Mouse (Mus musculus): ENCODE results near the gene Melk. TPM values are rescaled to one million over a fixed set of nuclear protein-coding genes. Genes with fewer than 3 reads are reported as not detected.

Gene Melk
- polyA plus RNA-seq, 2 experiments = 22.8 to 29.9 TPM

DNA sequence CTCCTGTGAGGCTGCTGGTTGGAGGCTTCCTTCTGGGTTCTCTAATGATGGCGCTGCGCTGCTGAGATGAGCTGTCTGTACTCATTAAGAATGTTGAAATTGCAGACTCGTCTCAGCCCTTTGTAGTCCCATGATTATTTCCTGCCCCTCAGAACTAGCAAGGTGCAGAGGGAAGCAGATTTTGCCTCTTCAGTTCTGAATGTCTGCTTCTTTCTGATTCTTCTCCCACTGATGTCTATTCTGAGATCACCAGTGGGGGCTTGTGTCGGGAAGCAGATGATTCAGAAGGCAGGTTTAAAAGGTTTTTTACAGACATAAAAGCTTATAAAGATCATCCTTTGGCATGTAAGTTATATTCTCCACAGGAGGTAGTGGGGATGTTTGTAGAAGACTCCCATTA is 10.2 kb downstream of the Melk start:
- peaks cover 45% of the 10 kb centered on the region for H3K36me3 ChIP-seq (ENCODE audit: control insufficient read depth, insufficient read depth, low read length)
- no peak for DNase-seq (ENCODE audit: low spot score)
- no peak overlapping the region for H3K4me2 ChIP-seq (replicated peaks; ENCODE audit: low read depth, low read length, severe bottlenecking)
- no peak overlapping the region for H3K9ac ChIP-seq (ENCODE audit: low read depth, low read length, severe bottlenecking)
- no peak for TF ChIP-seq POLR2A (IDR thresholded peaks at IDR 0.05; ENCODE audit: borderline replicate concordance, extremely low read depth, insufficient read depth, insufficient read length)
- H3K4me3 ChIP-seq (replicated peaks; ENCODE audit: low read length) = no peak overlapping the region
- H3K27ac ChIP-seq (replicated peaks; ENCODE audit: low read depth, low read length) = no peak overlapping the region
- no peaks in the 10 kb centered on the region for H3K27me3 ChIP-seq (ENCODE audit: control insufficient read depth, insufficient read depth, low read length)
- no peak for ATAC-seq (ENCODE audit: low FRiP score, low read depth)
- H3K4me1 ChIP-seq (ENCODE audit: control insufficient read depth, insufficient read depth, low read length) = no peaks in the 10 kb centered on the region
- 81% methylated on average over 4 of the region's 4 CpGs for WGBS
- no peaks in the 10 kb centered on the region for H3K9me3 ChIP-seq (ENCODE audit: control insufficient read depth, low read length)

DNA sequence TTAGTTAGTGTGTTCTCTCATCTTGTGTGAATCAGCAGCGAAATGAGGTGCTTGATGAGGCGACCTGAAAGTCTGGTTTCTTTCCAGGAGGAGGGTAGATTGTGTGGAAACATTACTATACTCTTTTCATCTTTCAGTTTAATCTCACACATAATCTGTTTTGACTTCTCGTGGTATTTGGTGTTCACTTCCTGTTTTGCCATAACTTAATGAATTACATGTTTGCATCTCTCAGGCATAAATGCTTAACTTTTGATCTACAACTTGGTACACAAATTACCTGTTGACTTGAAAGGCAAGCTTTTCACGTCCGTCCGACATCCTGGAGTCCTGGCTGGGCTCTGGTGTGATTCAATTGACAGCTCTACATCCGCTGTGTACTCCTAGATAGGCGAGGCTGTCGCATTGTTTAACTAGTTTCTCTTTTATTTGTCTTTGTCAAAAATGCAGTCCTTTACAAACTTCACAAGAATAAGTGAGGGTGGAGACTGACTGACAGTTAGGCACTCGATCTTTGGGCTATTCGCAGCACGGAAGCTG is 15.7 kb downstream of the Melk start:
- no peak overlapping the region for H3K27ac ChIP-seq (replicated peaks; ENCODE audit: low read depth, low read length)
- no peaks in the 10 kb centered on the region for H3K4me1 ChIP-seq (ENCODE audit: control insufficient read depth, insufficient read depth, low read length)
- no peaks in the 10 kb centered on the region for H3K9me3 ChIP-seq (ENCODE audit: control insufficient read depth, low read length)
- peaks cover 26% of the 10 kb centered on the region for H3K36me3 ChIP-seq (ENCODE audit: control insufficient read depth, insufficient read depth, low read length)
- H3K27me3 ChIP-seq (ENCODE audit: control insufficient read depth, insufficient read depth, low read length) = no peaks in the 10 kb centered on the region
- WGBS = 81% methylated on average over 12 of the region's 12 CpGs
- TF ChIP-seq POLR2A (IDR thresholded peaks at IDR 0.05; ENCODE audit: borderline replicate concordance, extremely low read depth, insufficient read depth, insufficient read length) = no peak
- H3K4me3 ChIP-seq (replicated peaks; ENCODE audit: low read length) = no peak overlapping the region
- no peak overlapping the region for H3K4me2 ChIP-seq (replicated peaks; ENCODE audit: low read depth, low read length, severe bottlenecking)
- no peak overlapping the region for H3K9ac ChIP-seq (ENCODE audit: low read depth, low read length, severe bottlenecking)
- ATAC-seq (ENCODE audit: low FRiP score, low read depth) = no peak
- DNase-seq (ENCODE audit: low spot score) = no peak

DNA sequence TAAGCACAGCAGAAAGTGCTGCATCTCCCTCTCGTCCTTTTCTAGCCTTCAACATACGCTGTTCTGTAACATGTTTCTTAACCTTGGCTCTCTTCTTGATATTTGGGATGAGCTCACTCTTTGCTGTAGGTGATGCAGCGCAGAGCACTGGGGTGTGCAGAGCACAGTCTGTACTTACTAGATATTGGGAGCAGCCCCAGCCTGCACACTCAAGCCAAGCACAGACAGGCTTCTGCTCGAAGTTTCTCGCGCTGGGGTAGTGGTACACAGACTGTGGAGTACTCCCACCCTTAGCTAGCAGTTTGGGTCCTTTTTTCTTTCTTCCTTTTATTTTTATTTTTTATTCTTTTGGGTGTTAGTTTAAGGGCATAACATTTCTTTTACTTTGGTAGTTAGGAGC is 19.8 kb downstream of the Melk start:
- H3K36me3 ChIP-seq (ENCODE audit: control insufficient read depth, insufficient read depth, low read length) = peaks cover 27% of the 10 kb centered on the region
- 93% methylated on average over 6 of the region's 6 CpGs for WGBS
- DNase-seq (ENCODE audit: low spot score) (no peak), ATAC-seq (ENCODE audit: low FRiP score, low read depth) (no peak)
- no peak overlapping the region for H3K27ac ChIP-seq (replicated peaks; ENCODE audit: low read depth, low read length)
- no peaks in the 10 kb centered on the region for H3K4me1 ChIP-seq (ENCODE audit: control insufficient read depth, insufficient read depth, low read length)
- no peaks in the 10 kb centered on the region for H3K27me3 ChIP-seq (ENCODE audit: control insufficient read depth, insufficient read depth, low read length)
- H3K4me2 ChIP-seq (replicated peaks; ENCODE audit: low read depth, low read length, severe bottlenecking) = no peak overlapping the region
- no peak overlapping the region for H3K4me3 ChIP-seq (replicated peaks; ENCODE audit: low read length)
- H3K9me3 ChIP-seq (ENCODE audit: control insufficient read depth, low read length) = no peaks in the 10 kb centered on the region
- TF ChIP-seq POLR2A (IDR thresholded peaks at IDR 0.05; ENCODE audit: borderline replicate concordance, extremely low read depth, insufficient read depth, insufficient read length) = no peak
- no peak overlapping the region for H3K9ac ChIP-seq (ENCODE audit: low read depth, low read length, severe bottlenecking)

DNA sequence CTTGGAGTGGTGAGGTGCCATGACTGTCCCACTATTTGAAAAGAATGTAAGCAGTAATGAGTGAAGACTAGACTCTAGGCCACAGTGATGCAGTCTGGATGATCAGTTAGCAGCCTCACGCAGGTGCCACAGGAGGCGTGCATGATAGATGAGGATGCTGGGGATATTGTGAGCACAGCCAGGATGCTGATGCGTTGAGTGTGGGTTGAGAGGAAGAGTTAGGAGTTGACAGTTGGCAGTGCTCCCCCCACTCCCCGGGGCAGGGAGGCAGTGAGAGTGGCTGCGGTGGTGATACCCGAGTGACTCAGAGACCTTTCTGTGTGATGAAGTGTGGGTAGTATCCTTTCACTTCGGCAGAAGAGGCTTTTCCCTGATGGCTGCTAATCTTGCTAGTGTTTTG is 21.4 kb downstream of the Melk start:
- peaks cover 41% of the 10 kb centered on the region for H3K36me3 ChIP-seq (ENCODE audit: control insufficient read depth, insufficient read depth, low read length)
- WGBS = 85% methylated on average over 7 of the region's 7 CpGs
- no peak overlapping the region for H3K4me2 ChIP-seq (replicated peaks; ENCODE audit: low read depth, low read length, severe bottlenecking)
- ATAC-seq (ENCODE audit: low FRiP score, low read depth) (no peak), DNase-seq (ENCODE audit: low spot score) (no peak)
- H3K9ac ChIP-seq (ENCODE audit: low read depth, low read length, severe bottlenecking) = no peak overlapping the region
- no peak overlapping the region for H3K27ac ChIP-seq (replicated peaks; ENCODE audit: low read depth, low read length)
- H3K27me3 ChIP-seq (ENCODE audit: control insufficient read depth, insufficient read depth, low read length) = no peaks in the 10 kb centered on the region
- H3K9me3 ChIP-seq (ENCODE audit: control insufficient read depth, low read length) = no peaks in the 10 kb centered on the region
- no peak overlapping the region for H3K4me3 ChIP-seq (replicated peaks; ENCODE audit: low read length)
- no peaks in the 10 kb centered on the region for H3K4me1 ChIP-seq (ENCODE audit: control insufficient read depth, insufficient read depth, low read length)
- TF ChIP-seq POLR2A (IDR thresholded peaks at IDR 0.05; ENCODE audit: borderline replicate concordance, extremely low read depth, insufficient read depth, insufficient read length) = no peak

DNA sequence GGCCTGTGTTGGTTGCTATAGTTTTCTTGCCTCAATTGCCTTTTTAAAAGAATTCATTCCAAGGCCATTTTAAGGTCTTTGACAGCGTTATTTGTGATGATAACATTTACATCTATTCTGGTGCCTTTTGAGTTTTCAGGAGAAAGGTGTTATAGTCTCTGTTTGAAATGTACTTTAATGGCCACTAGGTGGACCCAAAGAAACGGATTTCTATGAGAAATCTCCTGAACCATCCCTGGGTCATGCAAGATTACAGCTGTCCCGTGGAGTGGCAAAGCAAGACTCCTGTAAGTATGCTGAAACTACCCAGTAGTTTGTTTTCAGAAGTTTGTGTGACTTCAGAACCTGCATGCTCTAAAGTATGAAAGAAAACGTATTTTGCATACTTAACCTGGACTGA is 24.8 kb downstream of the Melk start:
- no peak for ATAC-seq (ENCODE audit: low FRiP score, low read depth)

DNA sequence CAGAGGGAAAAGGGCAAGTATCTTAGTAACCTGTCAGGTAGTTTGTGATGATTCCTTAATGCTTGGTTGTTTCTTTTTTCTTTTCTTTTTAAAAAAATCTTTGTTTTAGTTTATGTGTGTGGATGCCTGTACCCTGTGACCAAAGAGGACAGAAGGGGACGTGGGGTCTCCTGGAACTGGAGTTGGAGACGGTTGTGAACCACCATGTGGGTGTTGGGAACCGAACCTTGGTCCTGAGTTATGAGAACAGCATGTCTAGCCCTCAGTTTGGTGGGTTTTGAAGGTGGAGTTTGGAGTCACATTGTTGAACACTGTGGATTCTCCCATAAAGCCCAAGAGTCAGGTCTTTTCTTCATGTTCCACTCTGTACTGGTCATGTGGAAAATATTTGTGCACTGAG is 26.0 kb downstream of the Melk start:
- Histone ChIP-seq H3K36me3 (ENCODE audit: control insufficient read depth, insufficient read depth, low read length) (peaks cover 27% of the 10 kb centered on the region; the same call in 1 of the 2 replicates), H3K27me3 (ENCODE audit: control insufficient read depth, insufficient read depth, low read length) (no peaks in the 10 kb centered on the region), H3K27ac (replicated peaks; ENCODE audit: low read depth, low read length) (no peak overlapping the region), H3K9ac (ENCODE audit: low read depth, low read length, severe bottlenecking) (no peak overlapping the region), H3K9me3 (ENCODE audit: control insufficient read depth, low read length) (no peaks in the 10 kb centered on the region), H3K4me3 (replicated peaks; ENCODE audit: low read length) (no peak overlapping the region), H3K4me2 (replicated peaks; ENCODE audit: low read depth, low read length, severe bottlenecking) (no peak overlapping the region), H3K4me1 (ENCODE audit: control insufficient read depth, insufficient read depth, low read length) (no peaks in the 10 kb centered on the region)
- WGBS = 95% methylated on average over 3 of the region's 3 CpGs
- TF ChIP-seq POLR2A (IDR thresholded peaks at IDR 0.05; ENCODE audit: borderline replicate concordance, extremely low read depth, insufficient read depth, insufficient read length) = no peak
- DNase-seq (ENCODE audit: low spot score) (no peak), ATAC-seq (ENCODE audit: low FRiP score, low read depth) (no peak)

More for the DNA sequence above, 24.8 kb downstream of the Melk start:
- no peaks in the 10 kb centered on the region for H3K9me3 ChIP-seq (ENCODE audit: control insufficient read depth, low read length)
- no peak overlapping the region for H3K27ac ChIP-seq (replicated peaks; ENCODE audit: low read depth, low read length)
- H3K4me1 ChIP-seq (ENCODE audit: control insufficient read depth, insufficient read depth, low read length) = no peaks in the 10 kb centered on the region
- H3K4me3 ChIP-seq (replicated peaks; ENCODE audit: low read length) = no peak overlapping the region
- TF ChIP-seq POLR2A (IDR thresholded peaks at IDR 0.05; ENCODE audit: borderline replicate concordance, extremely low read depth, insufficient read depth, insufficient read length) = no peak
- no peak overlapping the region for H3K9ac ChIP-seq (ENCODE audit: low read depth, low read length, severe bottlenecking)
- H3K27me3 ChIP-seq (ENCODE audit: control insufficient read depth, insufficient read depth, low read length) = no peaks in the 10 kb centered on the region
- peak; percentile 43 for DNase-seq (ENCODE audit: low spot score)
- H3K36me3 ChIP-seq (ENCODE audit: control insufficient read depth, insufficient read depth, low read length) = peaks cover 34% of the 10 kb centered on the region
- no peak overlapping the region for H3K4me2 ChIP-seq (replicated peaks; ENCODE audit: low read depth, low read length, severe bottlenecking)
- WGBS = 54% methylated on average over 4 of the region's 4 CpGs

All from limb, embryonic 14.5 days (tissue).